Mouse (Mus musculus): Measurements from ENCODE around the gene Adamts3.

DNA sequence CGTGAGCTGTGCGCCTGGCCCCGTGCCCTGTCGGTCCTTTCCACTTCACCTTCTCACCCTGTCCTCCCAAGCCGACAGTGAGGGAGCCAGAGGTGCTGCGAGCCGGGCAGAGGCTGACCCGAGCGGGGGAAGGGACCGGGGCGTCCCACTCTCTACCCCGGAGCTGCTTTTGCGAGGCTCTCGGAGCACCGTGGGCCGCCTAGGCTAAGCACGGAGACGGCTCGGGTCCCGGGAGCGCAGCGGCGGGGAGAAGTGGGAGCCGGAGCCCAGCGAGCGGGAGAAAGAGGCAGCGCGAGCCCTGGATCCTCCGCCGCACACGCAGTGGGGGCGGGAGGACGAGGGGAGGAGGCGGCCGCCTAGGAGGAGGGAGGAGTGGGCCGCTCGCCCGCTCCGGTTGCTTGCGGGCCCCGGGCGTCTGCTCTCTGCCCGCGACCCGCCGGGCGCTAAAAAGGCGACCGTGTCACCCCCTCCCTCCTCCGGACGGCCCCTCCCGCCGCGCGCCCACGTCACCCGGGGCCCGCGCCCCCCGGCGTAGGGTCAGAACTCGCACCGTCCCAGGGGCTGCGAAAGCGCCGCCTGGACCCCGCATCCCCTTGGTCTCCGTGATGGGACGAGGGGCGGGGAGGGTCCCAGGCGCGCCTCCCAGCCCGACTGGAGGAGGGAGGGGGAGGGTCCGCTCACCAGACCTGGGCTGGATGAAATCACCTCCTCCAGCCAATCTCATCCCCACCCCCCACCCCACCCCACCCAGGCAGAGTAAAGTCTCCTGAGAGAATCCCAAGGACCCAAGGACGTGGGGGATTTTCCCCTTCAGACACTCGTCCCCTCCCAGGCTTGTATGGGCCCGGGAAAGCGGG, at the start of gene Adamts3:
- TF ChIP-seq POLR2A (IDR thresholded peaks at IDR 0.05; ENCODE audit: low read depth, low read length): no peak
- no peak for TF ChIP-seq CTCF (IDR thresholded peaks at IDR 0.05; ENCODE audit: extremely low read depth, insufficient read length, insufficient replicate concordance, low read depth, low read length)

All from small intestine, adult 2 months (tissue).